In the genomic region with DNA sequence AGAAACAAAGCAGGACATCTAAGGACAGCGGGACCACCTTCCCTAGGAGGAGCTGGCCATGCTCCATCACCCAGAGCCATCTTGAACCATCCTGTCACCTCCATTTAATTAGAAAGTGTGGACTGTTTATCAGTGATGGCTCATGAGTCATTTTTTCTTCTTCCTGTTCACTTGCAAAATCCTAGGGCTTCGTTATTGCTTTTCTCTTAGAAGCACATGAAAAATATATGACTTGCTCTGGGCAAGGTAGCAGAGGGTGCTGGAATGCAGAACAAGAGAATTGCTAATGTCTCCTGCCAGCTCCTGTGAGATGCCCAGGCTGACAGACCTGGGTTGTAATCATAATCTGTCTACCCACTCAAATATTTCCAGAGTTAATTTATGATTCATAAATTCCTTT, we compare ENCODE assay signal across 20 mouse cellular contexts. TPM values are rescaled to one million over a fixed set of nuclear protein-coding genes. Genes with fewer than 3 reads are reported as not detected.
DNase-seq lines count a peak whose midpoint lies in the region; TF ChIP-seq lines count a peak whose summit lies in the region.
"Had no signal": no experiment of that assay in that cellular context is flagged by ENCODE, and none has a peak within 500 bp of the region (broad histone marks: within the 10 kb centered on the region; RNA-seq: fewer than 3 reads in every experiment).

No protein-coding gene starts in this region.

- TF ChIP-seq POLR2A in brain, embryonic 14.5 days (IDR thresholded peaks at IDR 0.05; ENCODE audit: borderline replicate concordance, extremely low read depth, insufficient read depth, insufficient read length, poor library complexity, severe bottlenecking) = no peak

- DNase-seq in 3T3-L1 (ENCODE audit: low read depth, low spot score) (peak; percentile 62), 416B (ENCODE audit: low read depth) (peak; percentile 77)
- peak; percentile 62 for DNase-seq in Muller cell, postnatal 12 days (ENCODE audit: inconsistent ontology term)
- peak; percentile 22 for DNase-seq in brain, embryonic 14.5 days (ENCODE audit: low read depth)
- no peak for DNase-seq in cerebellum, postnatal 10 days
- no peak for DNase-seq in left cerebral cortex, adult 8-10 months (ENCODE audit: low spot score in 2 of 2)
- DNase-seq: adrenal gland, adult 2 months; adrenal gland, postnatal 14 days; B cell, adult 2 months; cerebellum, adult 18-20 months; cerebellum, adult 9-10 months; cerebellum, postnatal 25 days; gastrocnemius, postnatal 25 days; heart, adult 2 months; heart, postnatal 14 days had no signal

- TF ChIP-seq CTCF in brain, embryonic 14.5 days (IDR thresholded peaks at IDR 0.05; ENCODE audit: borderline replicate concordance, extremely low read depth, insufficient read depth, insufficient read length) = no peak

RNA-seq across cellular contexts. Expression of gene Stxbp3, which starts 20.5 kb away (rescaled TPM):
- polyA plus RNA-seq in brain, embryonic 14.5 days (2012; rRNA removed) = 9.9 and 11.8 TPM in 2 replicates
- total RNA-seq in left cerebral cortex, adult 8-10 months (2022) = 10 to 100 TPM; 25.3 to 32.4 (median 28.7) TPM

RNA-seq across cellular contexts. Expression of gene Fndc7, which starts 29.0 kb away (rescaled TPM):
- 0.09 and 0.11 TPM in 2 replicates for polyA plus RNA-seq in brain, embryonic 14.5 days (2012; rRNA removed)
- under 1 TPM; 0.11 to 0.35 (median 0.14) TPM for total RNA-seq in left cerebral cortex, adult 8-10 months (2022)
- total RNA-seq: gastrocnemius, adult 8-10 months; gastrocnemius, postnatal 25 days; hematopoietic stem cell, adult 5-6 weeks had no signal
- polyA plus RNA-seq: erythroblast, embryonic 14.5 days; forebrain, embryonic 12.5 days; forebrain, embryonic 15.5 days had no signal

RNA-seq across cellular contexts. Expression of gene Prpf38b, which starts 50.7 kb away (rescaled TPM):
- polyA plus RNA-seq in brain, embryonic 14.5 days (2012; rRNA removed) = 68.0 and 78.4 TPM in 2 replicates
- total RNA-seq in left cerebral cortex, adult 8-10 months (2022) = 10 to 100 TPM; 34.9 to 45.6 (median 40.1) TPM

Comparison
In these comparisons a context has a peak if more than half of its experiments do, and no peak if none do; other contexts are left out.
1. DNase-seq: peak in 3T3-L1 (single experiment), 416B (single experiment), Muller cell, postnatal 12 days (single experiment) and brain, embryonic 14.5 days (single experiment); none in cerebellum, postnatal 10 days (0 of 2) and left cerebral cortex, adult 8-10 months (0 of 2).